Mouse (Mus musculus): Measurements from ENCODE around the gene Acox2. TPM values are rescaled to one million over a fixed set of nuclear protein-coding genes. Genes with fewer than 3 reads are reported as not detected.

The Acox2 gene
- polyA plus RNA-seq, 1 experiment: not detected

GRCm38 (mm10) chr14:8215208-8215778 lies 43.9 kb downstream of the Acox2 start:
- H3K4me3 ChIP-seq (ENCODE audit: insufficient read depth, low read length): no peak overlapping the region
- no peak for TF ChIP-seq POLR2A (IDR thresholded peaks at IDR 0.05; ENCODE audit: borderline replicate concordance, low read depth, low read length)
- TF ChIP-seq CTCF (IDR thresholded peaks at IDR 0.05; ENCODE audit: low read depth, low read length): no peak

GRCm38 (mm10) chr14:8214299-8215207 lies 44.6 kb downstream of the Acox2 start:
- Histone ChIP-seq H3K4me3 (ENCODE audit: insufficient read depth, low read length) (peak overlapping the region; percentile 98), H3K27ac (ENCODE audit: insufficient read depth, low read depth, low read length) (peak overlapping the region; percentile 65), H3K4me1 (ENCODE audit: control insufficient read depth, insufficient read depth, low read length) (peaks cover 2% of the 10 kb centered on the region; the same call in 1 of the 2 replicates)
- no peak for TF ChIP-seq POLR2A (IDR thresholded peaks at IDR 0.05; ENCODE audit: borderline replicate concordance, low read depth, low read length)
- TF ChIP-seq CTCF (IDR thresholded peaks at IDR 0.05; ENCODE audit: low read depth, low read length): no peak

More at GRCm38 (mm10) chr14:8215208-8215778, 43.9 kb downstream of the Acox2 start:
- Histone ChIP-seq H3K27ac (ENCODE audit: insufficient read depth, low read depth, low read length) (no peak overlapping the region), H3K4me1 (ENCODE audit: control insufficient read depth, insufficient read depth, low read length) (peaks cover 2% of the 10 kb centered on the region; the same call in 1 of the 2 replicates)

GRCm38 (mm10) chr14:8213803-8214224 lies 45.3 kb downstream of the Acox2 start, which contains the start of gene Kctd6:
Gene Kctd6 (plus strand): TSS chr14:8214140.
- H3K4me1 ChIP-seq (ENCODE audit: control insufficient read depth, insufficient read depth, low read length): peaks cover 2% of the 10 kb centered on the region; the same call in 1 of the 2 replicates
- peak within 1 kb of the TSS; percentile 65 for H3K27ac ChIP-seq (ENCODE audit: insufficient read depth, low read depth, low read length)
- TF ChIP-seq POLR2A (IDR thresholded peaks at IDR 0.05; ENCODE audit: borderline replicate concordance, low read depth, low read length) (no peak), CTCF (IDR thresholded peaks at IDR 0.05; ENCODE audit: low read depth, low read length) (no peak)
- peak within 1 kb of the TSS; percentile 98 for H3K4me3 ChIP-seq (ENCODE audit: insufficient read depth, low read length)

GRCm38 (mm10) chr14:8212996-8213395 lies 46.2 kb downstream of the Acox2 start:
- H3K4me1 ChIP-seq (ENCODE audit: control insufficient read depth, insufficient read depth, low read length): peaks cover 2% of the 10 kb centered on the region; the same call in 1 of the 2 replicates
- H3K27ac ChIP-seq (ENCODE audit: insufficient read depth, low read depth, low read length): no peak overlapping the region
- TF ChIP-seq CTCF (IDR thresholded peaks at IDR 0.05; ENCODE audit: low read depth, low read length): no peak
- TF ChIP-seq POLR2A (IDR thresholded peaks at IDR 0.05; ENCODE audit: borderline replicate concordance, low read depth, low read length): no peak
- no peak overlapping the region for H3K4me3 ChIP-seq (ENCODE audit: insufficient read depth, low read length)

- no peaks in the 10 kb centered on the region for H3K4me1 ChIP-seq (ENCODE audit: control insufficient read depth, insufficient read depth, low read length)
- H3K4me3 ChIP-seq (ENCODE audit: insufficient read depth, low read length): no peak overlapping the region
- no peak for TF ChIP-seq CTCF (IDR thresholded peaks at IDR 0.05; ENCODE audit: low read depth, low read length)
- TF ChIP-seq POLR2A (IDR thresholded peaks at IDR 0.05; ENCODE audit: borderline replicate concordance, low read depth, low read length): no peak
- H3K27ac ChIP-seq (ENCODE audit: insufficient read depth, low read depth, low read length): no peak overlapping the region
Measured at GRCm38 (mm10) chr14:8209896-8210295, 49.3 kb downstream of the Acox2 start.

- Histone ChIP-seq H3K27ac (ENCODE audit: insufficient read depth, low read depth, low read length) (no peak overlapping the region), H3K4me1 (ENCODE audit: control insufficient read depth, insufficient read depth, low read length) (no peaks in the 10 kb centered on the region), H3K4me3 (ENCODE audit: insufficient read depth, low read length) (no peak overlapping the region)
- no peak for TF ChIP-seq POLR2A (IDR thresholded peaks at IDR 0.05; ENCODE audit: borderline replicate concordance, low read depth, low read length)
- TF ChIP-seq CTCF (IDR thresholded peaks at IDR 0.05; ENCODE audit: low read depth, low read length): no peak
Measured at GRCm38 (mm10) chr14:8208876-8209275, 50.3 kb downstream of the Acox2 start.

- no peak for TF ChIP-seq POLR2A (IDR thresholded peaks at IDR 0.05; ENCODE audit: borderline replicate concordance, low read depth, low read length)
- TF ChIP-seq CTCF (IDR thresholded peaks at IDR 0.05; ENCODE audit: low read depth, low read length): no peak
- no peaks in the 10 kb centered on the region for H3K4me1 ChIP-seq (ENCODE audit: control insufficient read depth, insufficient read depth, low read length)
- H3K27ac ChIP-seq (ENCODE audit: insufficient read depth, low read depth, low read length): no peak overlapping the region
- H3K4me3 ChIP-seq (ENCODE audit: insufficient read depth, low read length): no peak overlapping the region
Measured at GRCm38 (mm10) chr14:8207543-8207942, 51.6 kb downstream of the Acox2 start.

- Histone ChIP-seq H3K4me1 (ENCODE audit: control insufficient read depth, insufficient read depth, low read length) (no peaks in the 10 kb centered on the region), H3K4me3 (ENCODE audit: insufficient read depth, low read length) (no peak overlapping the region), H3K27ac (ENCODE audit: insufficient read depth, low read depth, low read length) (no peak overlapping the region)
- TF ChIP-seq CTCF (IDR thresholded peaks at IDR 0.05; ENCODE audit: low read depth, low read length): no peak
- no peak for TF ChIP-seq POLR2A (IDR thresholded peaks at IDR 0.05; ENCODE audit: borderline replicate concordance, low read depth, low read length)
Measured at GRCm38 (mm10) chr14:8207105-8207504, 52.0 kb downstream of the Acox2 start.

GRCm38 (mm10) chr14:8206179-8206910 lies 52.8 kb downstream of the Acox2 start:
- Histone ChIP-seq H3K4me1 (ENCODE audit: control insufficient read depth, insufficient read depth, low read length) (no peaks in the 10 kb centered on the region), H3K4me3 (ENCODE audit: insufficient read depth, low read length) (no peak overlapping the region), H3K27ac (ENCODE audit: insufficient read depth, low read depth, low read length) (no peak overlapping the region)
- TF ChIP-seq POLR2A (IDR thresholded peaks at IDR 0.05; ENCODE audit: borderline replicate concordance, low read depth, low read length): no peak
